Mouse (Mus musculus) ovary, adult 18-20 months (tissue): ENCODE measurements around the gene Cdh16.
A peak's percentile ranks its signal among the peaks of the same experiment; 100 is the strongest.

ENCODE experiments used
- DNase-seq: peaks from one replicate; pipeline ENCODE4 v3.0.0; 2022; ENCODE audit warnings: low spot score, mixed read lengths

Gene Cdh16

GRCm38 (mm10) chr8:104570436-104571343, 53.5 kb downstream of the Cdh16 start:
- DNase-seq, result peak; percentile 45

- DNase-seq, result no peak
These were observed 54.6 kb downstream of the Cdh16 start for GRCm38 (mm10) chr8:104569559-104569958.

GRCm38 (mm10) chr8:104565457-104565798, 58.8 kb downstream of the Cdh16 start:
- no peak for DNase-seq

- DNase-seq, result peak; percentile 64
These were observed 59.4 kb downstream of the Cdh16 start for GRCm38 (mm10) chr8:104564633-104565456.

- no peak for DNase-seq
These were observed 63.5 kb downstream of the Cdh16 start for GRCm38 (mm10) chr8:104560731-104561130.

GRCm38 (mm10) chr8:104557226-104557625, 67.0 kb downstream of the Cdh16 start:
- no peak for DNase-seq

GRCm38 (mm10) chr8:104555191-104555590, 69.0 kb downstream of the Cdh16 start:
- no peak for DNase-seq
